Mouse (Mus musculus) heart, adult 2 months (tissue): ENCODE results near the gene Aip.

Source experiments
- CTCF ChIP-seq: fragments of 200-600 bp; IDR thresholded peaks from 2 replicates; pipeline ENCODE4 v1.8.1; 2022; ENCODE audit warnings: antibody characterized with exemption, mild to moderate bottlenecking, moderate library complexity
- EP300 ChIP-seq: fragments of 200-500 bp; IDR thresholded peaks from 2 replicates; pipeline ENCODE4 v1.6.1; 2011; ENCODE audit warnings: low read depth, low read length, control low read depth; ENCODE audit not compliant: insufficient read depth
- POLR2A ChIP-seq: fragments of 200-500 bp; IDR thresholded peaks from 2 replicates; pipeline ENCODE4 v1.6.1; 2011; ENCODE audit warnings: mild to moderate bottlenecking, low read depth, low read length, control low read depth; ENCODE audit not compliant: insufficient read depth

- TF ChIP-seq CTCF (no peak), EP300 (no peak), POLR2A (no peak)
These were observed 18.2 kb upstream of the Aip start, which contains the start of gene Cabp4 for GRCm38 (mm10) chr19:4143759-4144268.
